Mouse (Mus musculus): Measurements from ENCODE around the gene A630023A22Rik. TPM values are rescaled to one million over a fixed set of nuclear protein-coding genes. Genes with fewer than 3 reads are reported as not detected.

The A630023A22Rik gene
- total RNA-seq, 2 experiments from 2014 or later: not detected

DNA sequence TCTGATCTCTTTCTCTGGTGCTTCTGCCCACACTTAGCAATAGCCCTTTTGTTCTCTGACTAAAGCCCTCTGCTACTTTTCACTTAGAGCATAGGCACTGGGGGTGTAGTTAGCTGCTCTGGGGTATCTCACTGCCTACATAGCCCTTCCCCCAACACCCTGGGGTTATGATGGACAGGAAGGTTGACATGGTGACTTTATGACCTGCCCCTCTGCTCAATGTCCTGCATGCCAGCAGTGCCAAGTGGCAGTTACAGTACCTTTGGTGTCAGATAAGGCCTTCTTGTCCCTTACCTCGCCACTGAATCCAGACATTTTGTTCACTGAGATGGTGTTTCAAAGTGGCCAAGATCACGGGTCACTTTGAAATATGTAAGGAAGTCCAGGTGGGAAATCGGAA lies 87.5 kb downstream of the A630023A22Rik start, which contains the start of gene Gm30083:
Gene Gm30083, minus strand, starts transcription at position 120 of the 400 bp plus-strand sequence.
- intact Hi-C loops (cut with DNase I): no loop called here
- DNase-seq (ENCODE audit: extremely low spot score in 1 of 2, low spot score in 2 of 2): no peak

DNA sequence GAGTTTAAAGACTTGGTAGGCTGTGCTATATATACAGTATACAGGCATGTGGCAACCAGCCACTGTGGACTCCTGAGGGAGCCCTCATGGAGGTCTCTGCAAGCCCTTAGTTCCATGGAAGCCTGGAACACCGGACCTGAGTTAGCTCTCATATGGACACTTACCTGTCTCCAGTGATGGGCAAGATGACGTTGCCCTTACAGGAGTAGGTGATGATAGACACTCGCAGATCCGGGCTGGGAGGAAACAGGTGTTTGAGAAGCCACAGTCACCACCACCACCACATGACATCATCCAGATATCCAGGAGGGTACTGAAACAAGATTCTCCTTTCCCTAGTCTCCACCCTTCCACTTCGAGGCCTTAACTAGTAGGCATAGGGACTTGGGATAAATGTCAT lies 100.2 kb downstream of the A630023A22Rik start:
- intact Hi-C loops (cut with DNase I): no loop called here

GRCm38 (mm10) chr14:34001445-34001844 lies 101.1 kb downstream of the A630023A22Rik start:
- intact Hi-C loops (cut with DNase I): no loop called here
- DNase-seq (ENCODE audit: extremely low spot score in 1 of 2, low spot score in 2 of 2): no peak

More for the DNA sequence above, 100.2 kb downstream of the A630023A22Rik start:
- no peak for DNase-seq (ENCODE audit: extremely low spot score in 1 of 2, low spot score in 2 of 2)

Other genes with a start within 250 kb of the A630023A22Rik start
- gene Gdf10, start 179.2 kb downstream of the A630023A22Rik start, total RNA-seq (2021): 1 to 10 TPM; 7.1 to 7.5 TPM
- gene Gdf2, start 161.7 kb downstream of the A630023A22Rik start, total RNA-seq (2021): not detected
- under 1 TPM in 1 of 2 experiments, not detected in 1; 0.06 TPM for gene Rbp3, start 148.8 kb downstream of the A630023A22Rik start, total RNA-seq (2021)
- gene Zfp488, start 124.0 kb downstream of the A630023A22Rik start, total RNA-seq (2021): 1 to 10 TPM; 3.4 to 5.0 TPM
- not detected for gene Gm30083, start 87.6 kb downstream of the A630023A22Rik start, total RNA-seq (2021)
- gene Gm5460, start 86.0 kb downstream of the A630023A22Rik start, total RNA-seq (2021): not detected
- not detected for gene Antxrl, start 50.0 kb downstream of the A630023A22Rik start, total RNA-seq (2021)
- under 1 TPM; 0.47 to 0.57 TPM for gene Anxa8, start 16.8 kb downstream of the A630023A22Rik start, total RNA-seq (2021)
- not detected for gene Npy4r, start 49.7 kb upstream of the A630023A22Rik start, total RNA-seq (2021)
- 1 to 10 TPM; 6.3 TPM for gene Gprin2, start 98.9 kb upstream of the A630023A22Rik start, total RNA-seq (2021)
- gene Syt15, start 116.8 kb upstream of the A630023A22Rik start, total RNA-seq (2021): 1 to 10 TPM; 1.2 to 1.8 TPM
- gene Shld2, start 207.7 kb upstream of the A630023A22Rik start, total RNA-seq (2021): 10 to 100 TPM; 10.4 to 11.3 TPM
- gene Glud1, start 208.0 kb upstream of the A630023A22Rik start, total RNA-seq (2021): 100 to 1,000 TPM; 339 to 352 TPM

All from left cerebral cortex, postnatal 10 days (tissue).